Mouse (Mus musculus) ovary, adult 10 weeks (tissue): Measurements from ENCODE around the gene Ubtd1. TPM values are rescaled to one million over a fixed set of nuclear protein-coding genes. Genes with fewer than 3 reads are reported as not detected.

ENCODE experiments used
- polyA plus RNA-seq: library from polyadenylated mRNA; stranded (reverse); fragments of 350-450 nt; fragmentation: Illumina TruSeq; extraction: RNeasy Lipid Tissue Mini Kit (QIAGEN cat#74804); gene quantifications from one replicate; pipeline ENCODE4 v1.2.3, GENCODE M21; 2014

Ubtd1 gene
- not detected for polyA plus RNA-seq

DNA sequence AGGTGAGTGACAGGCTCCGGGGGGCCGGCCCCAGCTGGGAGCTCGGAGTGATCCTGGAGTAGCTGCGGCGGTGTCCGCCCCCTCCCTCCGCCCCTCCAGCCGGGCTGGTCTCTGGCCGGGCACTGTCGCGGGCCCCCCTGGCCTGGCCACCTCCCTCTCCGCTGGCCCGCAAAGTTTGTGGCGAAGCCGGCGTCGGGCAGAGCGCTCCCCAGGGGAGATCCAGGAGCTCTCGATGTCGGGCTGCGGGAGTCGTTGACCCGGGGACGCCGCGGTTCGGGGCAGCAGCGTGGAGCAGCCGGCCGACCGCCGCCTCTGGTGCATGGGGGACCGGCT, at the start of gene Ubtd1:
Gene Ubtd1 (plus strand): TSS at position 169 of the 333 bp plus-strand sequence.

DNA sequence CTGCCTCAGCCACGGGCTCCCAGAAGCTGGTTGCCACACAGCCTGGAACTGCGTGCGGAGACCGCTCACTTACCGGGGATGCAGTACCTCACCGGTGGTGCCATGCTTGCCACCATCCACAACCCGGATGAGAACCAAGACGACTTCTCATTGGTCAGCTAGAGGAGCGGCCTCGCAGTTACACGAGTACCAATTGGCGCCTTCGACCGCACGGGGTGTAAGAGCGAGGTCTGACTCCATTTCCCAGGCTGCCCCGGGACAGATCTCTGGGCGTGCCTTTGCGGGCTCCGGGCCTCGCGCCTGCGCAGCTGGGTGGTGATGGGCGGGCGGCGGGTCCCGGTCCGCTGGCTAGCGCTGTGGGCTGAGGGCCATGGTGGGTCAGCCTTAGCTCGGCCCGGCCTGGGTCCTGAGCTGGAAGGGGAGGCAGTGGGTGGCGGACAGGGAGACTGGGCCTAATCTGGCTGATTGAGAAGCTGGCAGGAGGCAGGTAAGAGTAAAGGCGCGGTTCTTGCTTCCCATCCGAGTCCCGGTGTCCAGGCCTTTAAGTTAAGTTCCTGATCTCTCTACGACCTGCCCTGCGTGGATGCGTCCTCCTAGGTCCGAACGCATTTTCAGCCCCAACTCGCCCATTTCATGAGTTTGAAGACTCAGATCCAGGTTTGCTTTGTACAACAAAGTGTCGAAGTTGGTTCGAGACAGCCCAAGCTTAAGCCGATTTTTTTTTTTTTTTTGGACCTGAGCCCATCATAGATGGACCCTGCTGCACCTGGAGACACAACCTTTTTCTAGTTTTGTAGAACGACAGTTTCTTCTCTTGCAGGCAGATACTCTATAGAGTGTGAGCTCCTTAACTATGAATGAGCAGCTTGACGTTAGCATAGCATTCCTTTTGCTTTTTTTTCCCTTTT, 48.1 kb upstream of the Ubtd1 start, which contains the start of the genes Exosc1 and Zdhhc16:
Gene Exosc1 (minus strand): TSS at position 245 of the 908 bp plus-strand sequence.
Gene Zdhhc16 (plus strand): TSS at position 302 of the 908 bp plus-strand sequence.

DNA sequence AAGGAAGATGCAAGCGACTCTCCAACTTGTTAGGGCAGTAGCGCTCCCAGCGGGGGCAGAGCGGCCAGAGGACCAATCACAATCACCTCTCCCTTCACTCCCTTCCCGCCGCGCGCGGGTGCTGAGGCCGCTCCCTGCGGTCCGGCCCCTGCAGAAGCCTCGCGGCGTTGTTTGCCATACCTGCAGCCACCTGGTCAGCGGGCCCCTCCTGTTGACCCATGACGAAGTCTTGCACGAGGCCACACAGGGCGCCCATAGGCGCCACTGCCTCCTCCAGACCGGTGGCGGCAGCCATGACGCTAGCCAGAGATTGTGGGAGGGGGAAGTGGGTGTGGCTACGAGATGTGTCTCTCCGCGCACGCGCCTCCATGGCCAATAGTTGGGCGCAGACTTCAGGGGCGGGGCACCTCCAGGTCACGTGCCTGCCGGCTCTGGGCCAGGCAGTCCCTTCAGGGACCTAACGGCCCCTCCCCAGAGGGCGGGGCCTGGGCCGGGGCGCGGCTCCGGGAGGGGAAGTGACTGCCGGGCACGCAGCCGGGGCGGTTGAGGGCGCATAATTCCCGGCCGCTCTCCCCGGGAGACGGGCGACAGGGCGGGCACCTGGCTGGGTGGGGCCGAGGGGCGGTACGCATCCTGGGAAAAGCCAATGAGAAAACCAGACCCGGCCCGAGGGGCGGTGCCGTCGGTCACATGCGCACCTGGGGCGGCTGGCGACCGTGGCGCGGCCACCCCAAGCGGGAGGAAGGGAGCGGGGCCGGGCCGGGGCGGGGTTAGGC, 556 bp upstream of the Ubtd1 start, which contains the start of gene Mms19:
Gene Mms19 (minus strand): TSS at position 339 of the 776 bp plus-strand sequence.

DNA sequence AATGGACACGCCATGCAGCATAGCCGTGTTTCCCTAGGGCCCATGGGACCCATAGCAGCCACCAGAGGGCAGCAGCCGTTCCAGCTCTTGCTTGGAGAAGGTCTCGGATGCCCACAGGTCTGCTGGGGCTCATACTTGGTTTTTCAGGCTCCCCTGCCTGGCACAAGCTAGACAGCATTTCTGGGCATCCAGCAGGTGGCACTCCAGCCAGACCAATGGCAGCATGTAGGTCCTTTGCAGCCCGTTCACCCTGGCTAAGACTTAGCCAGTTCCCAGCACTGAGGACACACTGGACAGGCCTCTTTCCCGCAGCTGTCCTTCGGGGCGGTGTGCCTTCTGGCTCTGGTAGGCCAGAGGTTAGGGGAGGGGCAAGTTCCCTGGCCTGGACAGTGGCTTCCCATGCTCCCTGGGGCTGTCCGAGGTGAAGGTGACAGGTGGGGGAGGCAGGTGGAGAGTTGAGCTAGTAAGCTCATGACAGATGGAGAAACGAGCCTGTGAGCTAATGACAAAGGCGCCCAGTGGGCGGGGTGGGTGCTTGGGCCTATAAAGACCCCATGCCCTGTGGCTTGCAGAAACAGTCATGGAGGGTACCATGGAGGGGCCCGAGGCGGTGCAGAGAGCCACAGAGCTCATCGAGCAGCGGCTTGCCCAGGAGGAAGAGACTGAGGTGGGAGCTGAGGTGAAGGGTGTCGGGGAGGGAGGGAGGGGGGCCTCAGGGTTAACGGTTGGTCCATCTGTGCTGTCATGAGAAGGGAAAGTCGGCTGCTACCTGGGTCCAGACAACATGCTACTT, 54.1 kb downstream of the Ubtd1 start, which contains the start of gene Ankrd2:
Gene Ankrd2 (plus strand): TSS at position 545 of the 793 bp plus-strand sequence.

DNA sequence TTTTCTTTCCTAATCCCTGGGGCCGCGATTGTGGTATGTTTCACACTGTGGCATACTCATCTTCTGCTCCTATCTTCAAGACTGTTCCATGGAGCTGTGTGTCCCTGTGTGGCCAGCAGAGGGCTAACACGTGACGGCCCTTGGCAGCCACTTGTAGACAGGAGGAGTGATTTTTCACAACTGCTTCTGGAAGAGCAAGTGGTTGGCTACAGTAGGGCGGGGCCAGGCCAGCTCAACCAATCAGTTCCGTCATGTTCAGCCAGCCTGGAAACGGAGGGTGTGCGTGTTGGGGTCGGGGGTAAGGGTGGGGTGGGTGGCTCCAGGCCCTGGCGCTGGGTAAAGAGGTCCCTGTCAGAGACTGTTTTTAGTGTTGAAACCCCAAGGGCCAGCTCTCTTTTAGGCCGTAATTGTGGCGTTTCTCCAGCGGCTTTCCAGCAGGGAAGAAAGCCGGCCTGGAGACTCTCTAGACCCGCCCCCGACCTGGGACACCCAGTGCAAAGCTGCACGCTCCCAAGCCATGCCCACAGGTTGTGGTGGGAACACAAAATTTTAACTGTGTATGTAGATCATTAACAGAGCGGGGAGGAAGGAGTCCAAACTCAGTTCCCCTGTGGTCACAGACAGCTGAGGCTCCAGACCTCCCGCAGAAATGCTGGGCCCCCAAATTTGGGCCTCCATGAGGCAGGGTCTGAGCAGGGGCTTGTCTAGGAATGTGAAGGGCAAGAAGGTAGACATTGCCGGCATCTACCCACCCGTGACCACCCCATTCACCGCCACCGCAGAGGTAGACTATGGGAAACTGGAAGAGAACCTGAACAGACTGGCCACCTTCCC, 63.9 kb downstream of the Ubtd1 start, which contains the start of gene Hoga1:
Gene Hoga1 (plus strand): TSS at position 342 of the 834 bp plus-strand sequence.

DNA sequence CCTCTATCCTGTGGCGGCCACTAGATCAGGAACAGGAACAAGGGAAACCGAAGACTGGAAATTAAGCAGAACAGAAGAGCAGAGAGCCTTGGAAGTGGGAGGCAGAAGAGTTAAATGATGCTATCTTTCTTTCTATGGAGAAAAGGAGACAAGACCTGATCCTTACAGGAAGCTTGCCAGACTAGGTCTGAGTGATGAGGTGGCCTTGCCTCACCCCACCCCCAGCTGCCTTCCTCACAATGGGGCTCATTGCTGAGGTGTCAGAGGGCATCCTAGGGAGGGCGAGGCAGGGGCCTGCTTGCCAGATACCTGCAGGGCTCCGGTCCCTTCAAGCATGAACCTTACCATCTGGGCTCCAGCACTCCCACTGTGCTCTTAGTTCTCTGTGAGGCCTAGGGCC, 70.4 kb downstream of the Ubtd1 start, which contains the start of gene 4933411K16Rik:
Gene 4933411K16Rik (plus strand): TSS at position 301 of the 400 bp plus-strand sequence.

Other genes starting within 250 kb of the Ubtd1 start
- not detected for gene Slit1, start 238.1 kb upstream of the Ubtd1 start, polyA plus RNA-seq
- gene Arhgap19, start 179.7 kb upstream of the Ubtd1 start, polyA plus RNA-seq: 17.0 TPM
- 1.7 TPM for gene Frat1, start 151.8 kb upstream of the Ubtd1 start, polyA plus RNA-seq
- gene Frat2, start 133.6 kb upstream of the Ubtd1 start, polyA plus RNA-seq: 3.8 TPM
- gene Rrp12, start 85.6 kb upstream of the Ubtd1 start, polyA plus RNA-seq: 0.68 TPM
- gene Pgam1, start 69.8 kb upstream of the Ubtd1 start, polyA plus RNA-seq: 285 TPM
- 35.4 TPM for gene Exosc1, start 48.3 kb upstream of the Ubtd1 start, polyA plus RNA-seq
- 24.1 TPM for gene Zdhhc16, start 48.3 kb upstream of the Ubtd1 start, polyA plus RNA-seq
- 6.7 TPM for gene Mms19, start 606 bp upstream of the Ubtd1 start, polyA plus RNA-seq
- not detected for gene Ankrd2, start 54.2 kb downstream of the Ubtd1 start, polyA plus RNA-seq
- 0.37 TPM for gene Hoga1, start 63.8 kb downstream of the Ubtd1 start, polyA plus RNA-seq
- not detected for gene 4933411K16Rik, start 70.5 kb downstream of the Ubtd1 start, polyA plus RNA-seq
- 1.2 TPM for gene Morn4, start 104.6 kb downstream of the Ubtd1 start, polyA plus RNA-seq
- gene Pi4k2a, start 108.7 kb downstream of the Ubtd1 start, polyA plus RNA-seq: 6.4 TPM
- 1.1 TPM for gene Avpi1, start 147.3 kb downstream of the Ubtd1 start, polyA plus RNA-seq
- gene Marveld1, start 165.6 kb downstream of the Ubtd1 start, polyA plus RNA-seq: 14.8 TPM
- gene Zfyve27, start 182.2 kb downstream of the Ubtd1 start, polyA plus RNA-seq: 5.0 TPM
- not detected for gene Sfrp5, start 220.5 kb downstream of the Ubtd1 start, polyA plus RNA-seq